Mouse (Mus musculus) limb, embryonic 13.5 days (tissue): ENCODE data around the gene Rep15. TPM values are rescaled to one million over a fixed set of nuclear protein-coding genes. Genes with fewer than 3 reads are reported as not detected.

Experiments
- ATAC-seq: fragments of 200-750 bp; cut with Nextera tagmentation; 2 replicates; pipeline ENCODE4 v1.8.0; 2017; ENCODE audit warnings: low read depth, moderate number of reproducible peaks, moderate TSS enrichment; ENCODE audit not compliant: low FRiP score
- H3K27ac ChIP-seq: fragments of 300-500 bp; sonication (generic); 2 replicates; pipeline ENCODE4 v1.5.1; 2015; ENCODE audit warnings: inconsistent platforms, mild to moderate bottlenecking, moderate library complexity
- H3K27me3 ChIP-seq: fragments of 300-500 bp; sonication (generic); 2 replicates; pipeline ENCODE4 v1.6.1; 2015; ENCODE audit warnings: mild to moderate bottlenecking, inconsistent platforms
- H3K36me3 ChIP-seq: fragments of 300-500 bp; sonication (generic); 2 replicates; pipeline ENCODE4 v1.6.1; 2015; ENCODE audit warnings: inconsistent platforms, mild to moderate bottlenecking, moderate library complexity
- H3K4me1 ChIP-seq: fragments of 300-500 bp; sonication (generic); 2 replicates; pipeline ENCODE4 v1.6.1; 2015; ENCODE audit warnings: inconsistent platforms
- H3K4me2 ChIP-seq: fragments of 300-500 bp; sonication (generic); replicated peaks from 2 replicates; pipeline ENCODE4 v1.6.1; 2015; ENCODE audit warnings: inconsistent platforms, mild to moderate bottlenecking, moderate library complexity
- H3K4me3 ChIP-seq: fragments of 300-500 bp; sonication (generic); 2 replicates; pipeline ENCODE4 v1.5.1; 2015; ENCODE audit warnings: moderate library complexity, mild to moderate bottlenecking, inconsistent platforms
- H3K9ac ChIP-seq: fragments of 300-500 bp; sonication (generic); 2 replicates; pipeline ENCODE4 v1.6.1; 2015; ENCODE audit warnings: mild to moderate bottlenecking, inconsistent platforms
- H3K9me3 ChIP-seq: fragments of 300-500 bp; sonication (generic); 2 replicates; pipeline ENCODE4 v1.6.1; 2016; ENCODE audit warnings: inconsistent platforms
- WGBS: fragments of 180-500 bp; shearing (Covaris S2); methylation state at CpG from one replicate; pipeline ENCODE4 v1.1.7; 2015; 5-methylcytosine and 5-hydroxymethylcytosine counted together
- polyA plus RNA-seq: library from polyadenylated mRNA; unstranded; fragments of >200 nt; fragmentation: Nextera tagmentation; extraction: Ambion mirVana; gene quantifications from 2 replicates; pipeline ENCODE4 v1.2.1, GENCODE M21; 2015

The Rep15 gene
- 1.3 and 1.6 TPM in 2 replicates for polyA plus RNA-seq

DNA sequence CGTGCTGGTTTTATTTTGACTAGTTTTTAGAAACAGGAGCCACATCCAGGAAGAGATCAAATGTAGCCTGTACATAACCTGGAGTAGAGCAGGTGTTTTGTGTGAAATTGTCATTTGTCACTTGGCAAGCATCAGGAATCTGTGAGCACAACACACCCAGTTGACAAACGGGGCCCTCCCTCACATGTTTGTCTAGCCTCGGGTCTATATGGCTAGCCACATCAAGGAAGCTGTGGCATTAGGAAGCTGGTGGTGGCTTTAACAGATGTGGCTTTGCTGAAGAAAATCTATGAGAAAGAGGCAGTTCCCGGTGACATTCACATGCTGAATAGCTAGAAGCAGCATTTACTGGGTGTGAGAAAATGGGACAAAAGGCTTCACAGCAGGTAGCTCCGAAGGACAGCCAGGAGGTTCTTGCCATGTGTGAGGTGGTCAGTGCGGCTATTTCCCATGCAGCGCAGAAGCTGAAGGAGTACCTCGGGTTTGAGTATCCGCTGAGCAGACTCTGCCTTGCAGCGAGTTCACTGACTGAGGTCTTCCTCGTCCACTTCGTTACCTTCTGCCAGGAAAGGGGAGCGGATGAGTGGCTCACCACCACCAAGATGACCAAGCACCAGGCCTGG is at the start of gene Rep15:
Rep15 (plus strand) TSS at position 282 of the 623 bp plus-strand sequence.
- ATAC-seq, result no peak
- Histone ChIP-seq H3K36me3 (peaks cover 40% of the 10 kb centered on the region), H3K4me2 (no peak within 1 kb of the TSS), H3K4me1 (no peaks in the 10 kb centered on the region), H3K9ac (no peak within 1 kb of the TSS), H3K4me3 (no peak within 1 kb of the TSS), H3K9me3 (no peaks in the 10 kb centered on the region), H3K27me3 (no peaks in the 10 kb centered on the region), H3K27ac (no peak within 1 kb of the TSS)
- 38% methylated on average over 13 of the region's 13 CpGs for WGBS

DNA sequence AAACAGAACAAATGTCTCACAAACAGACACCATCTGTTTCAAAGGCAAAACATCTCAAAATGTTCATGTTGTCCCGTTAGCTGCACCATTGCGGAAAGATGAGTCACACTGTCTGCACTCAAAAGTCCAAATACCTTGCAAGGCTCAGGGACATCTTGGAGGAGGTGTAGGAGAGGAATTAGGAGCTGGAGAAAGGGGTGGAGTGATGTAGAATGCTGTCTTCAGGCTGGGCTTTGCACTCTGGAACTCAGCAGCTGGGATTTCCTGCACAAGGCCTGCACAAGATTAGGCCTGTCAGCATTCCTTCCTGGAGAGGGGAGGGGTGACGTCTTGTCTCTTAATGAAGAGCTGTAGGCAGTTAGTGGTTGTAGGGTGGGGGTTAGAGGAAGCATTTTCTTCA is 47.8 kb upstream of the Rep15 start:
- Histone ChIP-seq H3K9ac (no peak overlapping the region), H3K4me3 (no peak overlapping the region), H3K4me2 (no peak overlapping the region), H3K27ac (no peak overlapping the region), H3K9me3 (no peaks in the 10 kb centered on the region), H3K4me1 (peaks cover 26% of the 10 kb centered on the region), H3K27me3 (no peaks in the 10 kb centered on the region), H3K36me3 (peaks cover 30% of the 10 kb centered on the region)
- ATAC-seq, result 0 out of 2 replicates have a peak, but pooled peaks have one; percentile 20
- 61% methylated on average over 3 of the region's 3 CpGs for WGBS

- ATAC-seq, result no peak
- H3K27me3 ChIP-seq, result no peaks in the 10 kb centered on the region
- H3K36me3 ChIP-seq, result peaks cover 50% of the 10 kb centered on the region
- H3K27ac ChIP-seq, result no peak overlapping the region
- H3K9ac ChIP-seq, result no peak overlapping the region
- WGBS, result 42% methylated on average over 5 of the region's 5 CpGs
- H3K4me3 ChIP-seq, result no peak overlapping the region
- H3K9me3 ChIP-seq, result no peaks in the 10 kb centered on the region
- H3K4me1 ChIP-seq, result 0 out of 2 replicates have a peak, but pooled peaks cover 9% of the 10 kb centered on the region
- H3K4me2 ChIP-seq, result no peak overlapping the region
These were observed 38.1 kb upstream of the Rep15 start for GRCm38 (mm10) chr6:146994236-146994635.

GRCm38 (mm10) chr6:146995391-146995790 is 37.0 kb upstream of the Rep15 start:
- 89% methylated on average over 2 of the region's 2 CpGs for WGBS

DNA sequence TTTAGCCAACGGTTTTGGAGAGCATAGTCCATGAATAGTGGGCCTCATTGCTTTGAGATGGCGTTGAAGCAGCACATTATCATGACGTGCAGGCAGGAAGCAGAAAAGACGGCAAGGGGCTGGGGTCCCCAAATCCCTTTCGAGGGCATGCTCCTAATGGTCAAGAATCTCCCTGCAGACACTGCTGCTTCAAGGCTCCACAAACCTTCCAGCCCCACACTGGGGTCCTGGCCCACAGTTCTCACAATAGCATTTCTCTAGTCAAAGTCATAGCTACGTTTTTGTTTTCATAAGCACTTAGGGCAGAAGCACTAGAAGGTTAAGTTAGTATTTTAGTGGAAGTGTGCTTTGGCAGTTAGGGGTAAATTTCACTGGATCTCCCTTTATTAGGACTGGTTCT is 36.5 kb upstream of the Rep15 start:
- Histone ChIP-seq H3K4me3 (no peak overlapping the region), H3K4me2 (no peak overlapping the region), H3K9ac (no peak overlapping the region), H3K4me1 (0 out of 2 replicates have a peak, but pooled peaks cover 9% of the 10 kb centered on the region), H3K9me3 (no peaks in the 10 kb centered on the region), H3K27ac (no peak overlapping the region), H3K36me3 (peaks cover 54% of the 10 kb centered on the region), H3K27me3 (no peaks in the 10 kb centered on the region)
- 87% methylated on average over 6 of the region's 6 CpGs for WGBS
- ATAC-seq, result no peak

More at GRCm38 (mm10) chr6:146995391-146995790, 37.0 kb upstream of the Rep15 start:
- H3K4me1 ChIP-seq, result 0 out of 2 replicates have a peak, but pooled peaks cover 9% of the 10 kb centered on the region
- no peaks in the 10 kb centered on the region for H3K27me3 ChIP-seq
- H3K4me3 ChIP-seq, result no peak overlapping the region
- no peak for ATAC-seq
- no peak overlapping the region for H3K4me2 ChIP-seq
- no peak overlapping the region for H3K9ac ChIP-seq
- no peak overlapping the region for H3K27ac ChIP-seq
- peaks cover 52% of the 10 kb centered on the region for H3K36me3 ChIP-seq
- H3K9me3 ChIP-seq, result no peaks in the 10 kb centered on the region

- 87% methylated on average over 6 of the region's 6 CpGs for WGBS
- H3K27ac ChIP-seq, result no peak overlapping the region
- H3K4me1 ChIP-seq, result 0 out of 2 replicates have a peak, but pooled peaks cover 8% of the 10 kb centered on the region
- H3K4me3 ChIP-seq, result no peak overlapping the region
- peaks cover 57% of the 10 kb centered on the region for H3K36me3 ChIP-seq
- no peaks in the 10 kb centered on the region for H3K27me3 ChIP-seq
- H3K9me3 ChIP-seq, result no peaks in the 10 kb centered on the region
- H3K9ac ChIP-seq, result no peak overlapping the region
- ATAC-seq, result no peak
- no peak overlapping the region for H3K4me2 ChIP-seq
These were observed 35.4 kb upstream of the Rep15 start for GRCm38 (mm10) chr6:146997006-146997405.

DNA sequence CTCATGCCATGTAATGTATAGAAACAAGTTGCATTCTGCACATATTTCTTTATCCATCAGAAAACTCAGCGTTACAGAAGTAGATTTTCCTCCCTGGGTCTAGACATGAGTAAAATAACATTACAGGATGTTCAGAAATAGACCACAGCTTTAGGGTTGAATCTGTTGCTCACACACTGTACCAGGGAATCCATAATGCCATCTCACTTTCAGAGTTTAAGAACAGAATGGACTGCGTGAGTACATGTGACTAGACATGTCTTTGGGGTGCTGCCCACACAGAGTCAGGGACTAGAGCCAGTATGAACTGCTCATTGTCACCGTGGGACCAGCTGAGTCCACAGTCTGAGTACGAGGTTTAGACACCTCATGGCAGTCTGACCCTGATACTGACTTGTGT is 33.7 kb upstream of the Rep15 start:
- no peaks in the 10 kb centered on the region for H3K4me1 ChIP-seq
- no peak for ATAC-seq
- H3K27ac ChIP-seq, result no peak overlapping the region
- no peaks in the 10 kb centered on the region for H3K27me3 ChIP-seq
- H3K4me2 ChIP-seq, result no peak overlapping the region
- no peaks in the 10 kb centered on the region for H3K9me3 ChIP-seq
- no peak overlapping the region for H3K4me3 ChIP-seq
- H3K9ac ChIP-seq, result no peak overlapping the region
- WGBS, result 88% methylated on average over 4 of the region's 4 CpGs
- peaks cover 64% of the 10 kb centered on the region for H3K36me3 ChIP-seq

- H3K36me3 ChIP-seq, result peaks cover 70% of the 10 kb centered on the region
- no peak overlapping the region for H3K9ac ChIP-seq
- H3K9me3 ChIP-seq, result no peaks in the 10 kb centered on the region
- 87% methylated on average over 9 of the region's 9 CpGs for WGBS
- no peak overlapping the region for H3K27ac ChIP-seq
- no peak overlapping the region for H3K4me3 ChIP-seq
- H3K27me3 ChIP-seq, result no peaks in the 10 kb centered on the region
- H3K4me2 ChIP-seq, result no peak overlapping the region
- no peak for ATAC-seq
- H3K4me1 ChIP-seq, result no peaks in the 10 kb centered on the region
These were observed 33.1 kb upstream of the Rep15 start for GRCm38 (mm10) chr6:146999302-146999701.

DNA sequence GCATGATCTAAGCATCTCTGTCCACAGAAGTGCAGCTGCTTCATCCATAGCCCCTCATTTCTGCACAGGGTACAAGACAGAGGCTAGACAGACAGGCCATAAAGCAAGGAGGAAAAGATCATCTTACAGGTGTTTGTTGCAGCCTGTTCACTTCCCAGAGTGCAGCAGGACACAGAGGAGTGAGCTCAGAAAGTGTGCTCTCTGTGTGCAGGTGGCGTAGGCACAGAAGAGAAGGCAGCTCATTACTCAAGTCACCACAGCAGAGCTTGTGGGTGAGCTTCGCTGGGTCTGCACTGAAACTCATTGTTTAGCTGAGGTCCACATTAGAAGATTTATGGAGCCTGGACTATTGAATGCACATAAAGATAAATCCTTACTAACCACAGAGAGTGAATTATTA is 32.6 kb upstream of the Rep15 start:
- WGBS, result 49% methylated on average over 2 of the region's 2 CpGs
- H3K4me2 ChIP-seq, result no peak overlapping the region
- no peaks in the 10 kb centered on the region for H3K4me1 ChIP-seq
- H3K4me3 ChIP-seq, result no peak overlapping the region
- H3K27me3 ChIP-seq, result no peaks in the 10 kb centered on the region
- no peak for ATAC-seq
- no peak overlapping the region for H3K27ac ChIP-seq
- H3K36me3 ChIP-seq, result peaks cover 70% of the 10 kb centered on the region
- no peaks in the 10 kb centered on the region for H3K9me3 ChIP-seq
- H3K9ac ChIP-seq, result no peak overlapping the region

GRCm38 (mm10) chr6:147008148-147008547 is 24.2 kb upstream of the Rep15 start:
- Histone ChIP-seq H3K4me1 (peaks cover 12% of the 10 kb centered on the region), H3K27ac (no peak overlapping the region), H3K9me3 (no peaks in the 10 kb centered on the region), H3K9ac (no peak overlapping the region), H3K36me3 (peaks cover 50% of the 10 kb centered on the region), H3K27me3 (no peaks in the 10 kb centered on the region), H3K4me3 (no peak overlapping the region), H3K4me2 (no peak overlapping the region)
- WGBS, result 63% methylated on average over 3 of the region's 3 CpGs
- ATAC-seq, result no peak

DNA sequence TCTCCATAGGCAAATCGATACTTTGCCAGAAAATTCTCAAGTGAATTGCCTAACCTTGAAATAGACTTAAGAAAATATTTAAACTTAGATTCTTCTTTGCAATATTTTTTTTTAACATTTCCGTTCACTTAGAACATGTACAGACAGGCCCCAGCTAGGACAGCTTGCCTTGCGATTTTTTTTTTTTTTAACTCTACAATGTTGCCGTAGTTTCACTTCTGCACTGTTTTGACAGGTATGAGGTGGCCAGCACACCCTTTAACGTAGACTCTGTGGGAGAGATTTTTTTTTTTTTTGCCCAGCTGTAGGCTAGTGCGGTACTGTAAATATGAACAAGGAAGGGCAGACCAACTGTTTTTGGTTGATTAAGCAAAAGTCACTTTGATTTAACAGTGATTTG is 22.0 kb upstream of the Rep15 start:
- ATAC-seq, result no peak
- H3K4me3 ChIP-seq, result no peak overlapping the region
- peaks cover 12% of the 10 kb centered on the region for H3K4me1 ChIP-seq
- H3K36me3 ChIP-seq, result peaks cover 61% of the 10 kb centered on the region
- no peak overlapping the region for H3K9ac ChIP-seq
- WGBS, result 73% methylated on average over 6 of the region's 6 CpGs
- no peaks in the 10 kb centered on the region for H3K27me3 ChIP-seq
- no peak overlapping the region for H3K4me2 ChIP-seq
- no peak overlapping the region for H3K27ac ChIP-seq
- no peaks in the 10 kb centered on the region for H3K9me3 ChIP-seq

DNA sequence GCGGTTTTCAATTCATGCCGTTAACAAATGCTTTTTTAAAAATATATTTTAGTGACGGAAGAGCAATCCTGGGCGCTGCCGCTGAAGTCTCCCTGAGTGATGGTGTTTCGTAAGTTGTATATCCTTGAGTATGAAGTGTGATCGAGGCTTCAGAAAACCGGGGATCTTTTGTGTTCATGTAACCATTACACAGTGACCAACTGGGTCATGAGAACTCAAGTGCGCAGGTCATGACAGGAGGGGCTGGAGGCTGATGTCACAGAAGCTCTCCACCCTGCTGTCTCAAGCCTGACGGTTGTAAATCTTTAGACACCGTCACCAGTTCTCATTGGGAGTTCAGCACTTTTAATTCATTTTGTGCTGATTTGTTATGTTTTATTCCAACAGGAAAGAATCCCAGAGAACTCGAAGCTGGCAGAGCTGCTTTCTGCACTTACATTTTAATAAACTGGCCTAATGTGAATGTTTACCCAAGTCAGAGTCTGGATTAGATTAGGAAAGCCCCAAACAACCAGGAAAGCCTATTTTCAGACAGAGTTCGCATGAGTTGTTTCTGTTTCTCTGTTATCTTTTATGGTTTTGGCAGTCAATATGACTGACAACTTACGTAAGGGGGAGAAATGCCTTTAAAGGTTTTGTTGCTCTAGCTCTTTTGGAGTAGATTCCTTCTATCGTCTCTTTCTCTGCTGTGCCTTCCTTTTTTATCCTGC is 21.4 kb upstream of the Rep15 start:
- no peaks in the 10 kb centered on the region for H3K9me3 ChIP-seq
- H3K4me1 ChIP-seq, result peaks cover 12% of the 10 kb centered on the region
- H3K4me3 ChIP-seq, result no peak overlapping the region
- 77% methylated on average over 15 of the region's 15 CpGs for WGBS
- no peak overlapping the region for H3K4me2 ChIP-seq
- no peak overlapping the region; the same call in 1 of the 2 replicates for H3K27ac ChIP-seq
- ATAC-seq, result no peak
- H3K9ac ChIP-seq, result no peak overlapping the region
- peaks cover 58% of the 10 kb centered on the region for H3K36me3 ChIP-seq
- no peaks in the 10 kb centered on the region for H3K27me3 ChIP-seq
